Mouse (Mus musculus): ENCODE results near the gene Pum1. TPM values are rescaled to one million over a fixed set of nuclear protein-coding genes. Genes with fewer than 3 reads are reported as not detected.

Pum1 gene
- polyA plus RNA-seq, 1 experiment from 2014 or later = 133 TPM

GRCm38 (mm10) chr4:130797201-130798051, 134.3 kb downstream of the Pum1 start:
- H3K4me3 ChIP-seq = no peak overlapping the region
- ATAC-seq (ENCODE audit: low FRiP score, low read depth) = no peak
- no peaks in the 10 kb centered on the region for H3K9me3 ChIP-seq
- H3K27me3 ChIP-seq = peaks cover 26% of the 10 kb centered on the region; the same call in 1 of the 2 replicates
- no peak overlapping the region for H3K27ac ChIP-seq (replicated peaks)
- H3K36me3 ChIP-seq = no peaks in the 10 kb centered on the region
- peaks cover 54% of the 10 kb centered on the region for H3K4me1 ChIP-seq
- 44% methylated on average over 15 of the region's 15 CpGs for WGBS
- 0 out of 2 replicates have a peak overlapping the region, but pooled peaks have one; percentile 1 for H3K4me2 ChIP-seq (replicated peaks)
- H3K9ac ChIP-seq (replicated peaks) = peak overlapping the region; percentile 31; the same call in 1 of the 2 replicates

DNA sequence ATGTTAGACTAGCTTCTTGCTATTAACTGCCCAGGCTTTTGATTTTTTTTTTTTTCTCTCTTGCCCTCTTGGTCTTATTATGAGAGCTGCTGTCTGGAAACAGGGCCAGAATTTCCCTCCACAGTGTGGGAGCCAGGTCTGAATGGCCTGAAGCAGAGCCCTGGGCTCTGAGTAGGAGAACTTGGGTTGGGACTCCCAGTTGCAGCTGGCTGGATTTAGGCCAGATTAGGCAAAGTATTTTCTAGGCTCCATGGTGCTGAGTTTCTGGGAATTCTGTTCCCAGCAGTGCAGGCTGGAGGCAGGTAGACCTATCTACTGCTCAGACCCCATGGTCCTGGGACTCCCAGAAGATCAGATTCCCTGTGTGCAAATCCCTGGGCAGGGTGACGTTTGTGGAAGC, 135.3 kb downstream of the Pum1 start:
- no peak for ATAC-seq (ENCODE audit: low FRiP score, low read depth)
- peaks cover 18% of the 10 kb centered on the region; the same call in 1 of the 2 replicates for H3K27me3 ChIP-seq
- H3K36me3 ChIP-seq = no peaks in the 10 kb centered on the region
- WGBS = 71% methylated on average over 1 of the region's 1 CpGs
- H3K4me1 ChIP-seq = peaks cover 54% of the 10 kb centered on the region
- H3K4me2 ChIP-seq (replicated peaks) = no peak overlapping the region
- no peaks in the 10 kb centered on the region for H3K9me3 ChIP-seq
- no peak overlapping the region for H3K9ac ChIP-seq (replicated peaks)
- H3K27ac ChIP-seq (replicated peaks) = no peak overlapping the region
- no peak overlapping the region for H3K4me3 ChIP-seq

DNA sequence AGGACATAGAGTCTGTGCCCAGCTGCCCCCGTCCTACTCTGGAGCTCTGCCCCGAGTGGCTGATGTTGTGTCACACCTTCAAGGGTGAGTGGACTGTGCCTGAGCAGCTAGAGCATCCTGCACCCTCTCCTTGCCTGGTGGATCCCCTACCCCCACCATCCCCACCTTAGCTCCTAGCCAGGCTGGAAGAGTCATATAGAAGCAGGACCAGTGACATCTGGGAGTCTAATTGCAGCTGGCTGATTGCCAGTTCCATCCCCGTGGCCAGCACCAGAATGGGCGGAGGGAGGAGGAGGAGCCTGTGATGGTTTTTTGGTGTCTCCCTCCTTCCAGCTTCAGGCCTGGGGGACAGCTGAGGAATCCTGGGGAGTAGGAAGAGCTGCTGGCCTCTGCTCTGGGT, 136.0 kb downstream of the Pum1 start:
- H3K4me3 ChIP-seq = no peak overlapping the region
- WGBS = 70% methylated on average over 4 of the region's 4 CpGs
- 0 out of 2 replicates have a peak overlapping the region, but pooled peaks have one; percentile 17 for H3K9ac ChIP-seq (replicated peaks)
- ATAC-seq (ENCODE audit: low FRiP score, low read depth) = 0 out of 2 replicates have a peak, but pooled peaks have one; percentile 20
- no peaks in the 10 kb centered on the region for H3K9me3 ChIP-seq
- H3K4me2 ChIP-seq (replicated peaks) = no peak overlapping the region
- peaks cover 14% of the 10 kb centered on the region; the same call in 1 of the 2 replicates for H3K27me3 ChIP-seq
- peaks cover 54% of the 10 kb centered on the region for H3K4me1 ChIP-seq
- no peak overlapping the region for H3K27ac ChIP-seq (replicated peaks)
- H3K36me3 ChIP-seq = no peaks in the 10 kb centered on the region

GRCm38 (mm10) chr4:130799582-130799981, 136.5 kb downstream of the Pum1 start:
- WGBS = 85% methylated on average over 5 of the region's 5 CpGs
- no peak for ATAC-seq (ENCODE audit: low FRiP score, low read depth)
- peaks cover 54% of the 10 kb centered on the region for H3K4me1 ChIP-seq

GRCm38 (mm10) chr4:130800147-130800546, 137.0 kb downstream of the Pum1 start:
- H3K27ac ChIP-seq (replicated peaks) = no peak overlapping the region
- peaks cover 54% of the 10 kb centered on the region for H3K4me1 ChIP-seq
- H3K36me3 ChIP-seq = no peaks in the 10 kb centered on the region
- no peak overlapping the region for H3K9ac ChIP-seq (replicated peaks)
- ATAC-seq (ENCODE audit: low FRiP score, low read depth) = no peak
- H3K9me3 ChIP-seq = no peaks in the 10 kb centered on the region
- H3K4me3 ChIP-seq = no peak overlapping the region
- peaks cover 5% of the 10 kb centered on the region; the same call in 1 of the 2 replicates for H3K27me3 ChIP-seq
- WGBS = 88% methylated on average over 6 of the region's 6 CpGs
- H3K4me2 ChIP-seq (replicated peaks) = no peak overlapping the region

More at GRCm38 (mm10) chr4:130799582-130799981, 136.5 kb downstream of the Pum1 start:
- Histone ChIP-seq H3K4me2 (replicated peaks) (no peak overlapping the region), H3K9ac (replicated peaks) (no peak overlapping the region), H3K27me3 (peaks cover 10% of the 10 kb centered on the region; the same call in 1 of the 2 replicates), H3K27ac (replicated peaks) (no peak overlapping the region), H3K36me3 (no peaks in the 10 kb centered on the region), H3K9me3 (no peaks in the 10 kb centered on the region), H3K4me3 (no peak overlapping the region)

- no peak overlapping the region for H3K4me2 ChIP-seq (replicated peaks)
- peaks cover 64% of the 10 kb centered on the region for H3K4me1 ChIP-seq
- H3K27me3 ChIP-seq = peaks cover 5% of the 10 kb centered on the region; the same call in 1 of the 2 replicates
- no peaks in the 10 kb centered on the region for H3K36me3 ChIP-seq
- 92% methylated on average over 5 of the region's 5 CpGs for WGBS
- H3K9me3 ChIP-seq = no peaks in the 10 kb centered on the region
- ATAC-seq (ENCODE audit: low FRiP score, low read depth) = no peak
- H3K9ac ChIP-seq (replicated peaks) = no peak overlapping the region
- peak overlapping the region; percentile 54; the same call in 1 of the 2 replicates for H3K27ac ChIP-seq (replicated peaks)
- H3K4me3 ChIP-seq = no peak overlapping the region
Measured at GRCm38 (mm10) chr4:130801198-130801597, 138.1 kb downstream of the Pum1 start.

- H3K4me1 ChIP-seq = peaks cover 64% of the 10 kb centered on the region
- H3K9me3 ChIP-seq = no peaks in the 10 kb centered on the region
- no peaks in the 10 kb centered on the region for H3K36me3 ChIP-seq
- 55% methylated on average over 10 of the region's 10 CpGs for WGBS
- H3K9ac ChIP-seq (replicated peaks) = no peak overlapping the region
- H3K4me3 ChIP-seq = no peak overlapping the region
- H3K27me3 ChIP-seq = no peaks in the 10 kb centered on the region
- H3K4me2 ChIP-seq (replicated peaks) = no peak overlapping the region
- ATAC-seq (ENCODE audit: low FRiP score, low read depth) = no peak
- peak overlapping the region; percentile 54; the same call in 1 of the 2 replicates for H3K27ac ChIP-seq (replicated peaks)
Measured at GRCm38 (mm10) chr4:130801624-130802329, 138.7 kb downstream of the Pum1 start.

GRCm38 (mm10) chr4:130803591-130803990, 140.5 kb downstream of the Pum1 start:
- 53% methylated on average over 2 of the region's 2 CpGs for WGBS

DNA sequence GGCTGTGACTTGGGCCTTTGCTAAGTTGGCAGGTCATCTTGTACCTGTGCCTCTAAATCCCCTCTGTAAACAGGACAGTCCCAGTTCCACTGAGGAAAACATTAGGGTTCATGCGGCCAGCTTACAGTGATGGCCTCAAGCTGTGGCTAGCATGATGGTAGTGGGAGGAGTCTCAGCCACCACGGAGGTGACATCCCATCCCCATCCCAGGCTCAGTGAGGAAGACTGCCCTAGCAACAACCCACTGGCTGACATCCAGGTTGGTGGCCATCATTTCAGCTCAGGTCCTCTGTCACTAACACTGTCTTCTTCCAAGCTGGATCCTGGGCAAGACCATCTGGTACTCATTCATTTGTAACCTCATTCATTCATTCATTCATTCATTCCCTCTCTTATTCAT, 141.2 kb downstream of the Pum1 start:
- Histone ChIP-seq H3K27me3 (no peaks in the 10 kb centered on the region), H3K4me2 (replicated peaks) (no peak overlapping the region), H3K9me3 (no peaks in the 10 kb centered on the region), H3K36me3 (no peaks in the 10 kb centered on the region), H3K9ac (replicated peaks) (no peak overlapping the region), H3K27ac (replicated peaks) (peak overlapping the region; percentile 83; the same call in 1 of the 2 replicates), H3K4me1 (peaks cover 45% of the 10 kb centered on the region), H3K4me3 (no peak overlapping the region)
- WGBS = 80% methylated on average over 2 of the region's 2 CpGs
- ATAC-seq (ENCODE audit: low FRiP score, low read depth) = no peak

More at GRCm38 (mm10) chr4:130803591-130803990, 140.5 kb downstream of the Pum1 start:
- peaks cover 52% of the 10 kb centered on the region for H3K4me1 ChIP-seq
- no peak overlapping the region for H3K27ac ChIP-seq (replicated peaks)
- no peaks in the 10 kb centered on the region for H3K9me3 ChIP-seq
- H3K36me3 ChIP-seq = no peaks in the 10 kb centered on the region
- H3K4me2 ChIP-seq (replicated peaks) = no peak overlapping the region
- no peaks in the 10 kb centered on the region for H3K27me3 ChIP-seq
- ATAC-seq (ENCODE audit: low FRiP score, low read depth) = no peak
- no peak overlapping the region for H3K4me3 ChIP-seq
- H3K9ac ChIP-seq (replicated peaks) = no peak overlapping the region

- Histone ChIP-seq H3K4me1 (peaks cover 42% of the 10 kb centered on the region), H3K9me3 (no peaks in the 10 kb centered on the region), H3K36me3 (no peaks in the 10 kb centered on the region), H3K4me2 (replicated peaks) (no peak overlapping the region), H3K4me3 (no peak overlapping the region), H3K27ac (replicated peaks) (peak overlapping the region; percentile 83), H3K9ac (replicated peaks) (no peak overlapping the region; the same call in 1 of the 2 replicates), H3K27me3 (no peaks in the 10 kb centered on the region)
- WGBS = 48% methylated on average over 7 of the region's 7 CpGs
- ATAC-seq (ENCODE audit: low FRiP score, low read depth) = peak; percentile 79
Measured at GRCm38 (mm10) chr4:130804771-130805361, 141.7 kb downstream of the Pum1 start.

DNA sequence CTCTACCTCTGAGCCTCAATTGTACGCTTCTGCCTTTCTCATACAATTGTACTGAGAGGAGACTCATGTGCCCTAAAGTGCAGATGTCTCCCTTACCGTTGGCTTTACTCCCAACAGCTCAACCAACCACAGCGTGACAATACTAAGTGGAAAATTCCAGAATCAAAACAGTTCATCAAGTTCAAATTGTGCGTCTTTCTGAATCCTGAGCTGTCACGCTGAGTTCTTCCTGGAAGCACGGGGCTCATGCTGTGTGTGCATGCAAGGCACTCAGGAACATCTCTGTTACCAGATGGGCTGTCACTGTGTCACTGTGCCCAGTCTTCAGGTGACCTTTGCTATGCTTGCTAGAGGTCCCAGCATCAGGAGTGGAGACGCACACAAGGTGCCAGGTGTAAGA, 142.6 kb downstream of the Pum1 start:
- H3K9me3 ChIP-seq = no peaks in the 10 kb centered on the region
- no peak overlapping the region for H3K4me2 ChIP-seq (replicated peaks)
- H3K36me3 ChIP-seq = no peaks in the 10 kb centered on the region
- H3K4me3 ChIP-seq = no peak overlapping the region
- peak overlapping the region; percentile 83 for H3K27ac ChIP-seq (replicated peaks)
- H3K27me3 ChIP-seq = no peaks in the 10 kb centered on the region
- 88% methylated on average over 7 of the region's 7 CpGs for WGBS
- no peak for ATAC-seq (ENCODE audit: low FRiP score, low read depth)
- H3K4me1 ChIP-seq = peaks cover 50% of the 10 kb centered on the region
- H3K9ac ChIP-seq (replicated peaks) = no peak overlapping the region

Data from midbrain, embryonic 12.5 days (tissue).